Mouse (Mus musculus): ENCODE results near the gene Pcca.
A peak's percentile ranks its signal among the peaks of the same experiment; 100 is the strongest.

Pcca gene

GRCm38 (mm10) chr14:122836221-122836620 is 302.1 kb downstream of the Pcca start:
- DNase-seq (ENCODE audit: low spot score), result no peak

- DNase-seq (ENCODE audit: low spot score), result no peak
Measured at GRCm38 (mm10) chr14:122837018-122837417, 302.9 kb downstream of the Pcca start.

GRCm38 (mm10) chr14:122852506-122853057 is 318.5 kb downstream of the Pcca start:
- no peak for DNase-seq (ENCODE audit: low spot score)

GRCm38 (mm10) chr14:122859792-122860191 is 325.7 kb downstream of the Pcca start:
- DNase-seq (ENCODE audit: low spot score), result no peak

- no peak for DNase-seq (ENCODE audit: low spot score)
Measured at GRCm38 (mm10) chr14:122862623-122863022, 328.5 kb downstream of the Pcca start.

GRCm38 (mm10) chr14:122865462-122866129 is 331.5 kb downstream of the Pcca start:
- no peak for DNase-seq (ENCODE audit: low spot score)

- DNase-seq (ENCODE audit: low spot score), result no peak
Measured at GRCm38 (mm10) chr14:122867531-122868285, 333.6 kb downstream of the Pcca start.

- DNase-seq (ENCODE audit: low spot score), result no peak
Measured at GRCm38 (mm10) chr14:122869831-122870230, 335.7 kb downstream of the Pcca start.

GRCm38 (mm10) chr14:122871841-122872580 is 337.9 kb downstream of the Pcca start:
- no peak for DNase-seq (ENCODE audit: low spot score)

- DNase-seq (ENCODE audit: low spot score), result no peak
Measured at GRCm38 (mm10) chr14:122872612-122873011, 338.5 kb downstream of the Pcca start.

GRCm38 (mm10) chr14:122875056-122875455 is 340.9 kb downstream of the Pcca start:
- DNase-seq (ENCODE audit: low spot score), result no peak

- no peak for DNase-seq (ENCODE audit: low spot score)
Measured at GRCm38 (mm10) chr14:122875636-122876035, 341.5 kb downstream of the Pcca start.

- peak; percentile 73 for DNase-seq (ENCODE audit: low spot score)
Measured at GRCm38 (mm10) chr14:122876163-122876562, 342.0 kb downstream of the Pcca start.

GRCm38 (mm10) chr14:122876723-122877122 is 342.6 kb downstream of the Pcca start:
- no peak for DNase-seq (ENCODE audit: low spot score)

GRCm38 (mm10) chr14:122877787-122878186 is 343.7 kb downstream of the Pcca start:
- DNase-seq (ENCODE audit: low spot score), result no peak

- DNase-seq (ENCODE audit: low spot score), result no peak
Measured at GRCm38 (mm10) chr14:122880291-122880690, 346.2 kb downstream of the Pcca start.

GRCm38 (mm10) chr14:122881699-122882098 is 347.6 kb downstream of the Pcca start:
- DNase-seq (ENCODE audit: low spot score), result no peak

GRCm38 (mm10) chr14:122882201-122882639 is 348.1 kb downstream of the Pcca start:
- DNase-seq (ENCODE audit: low spot score), result no peak

GRCm38 (mm10) chr14:122882795-122883409 is 348.8 kb downstream of the Pcca start:
- no peak for DNase-seq (ENCODE audit: low spot score)

- DNase-seq (ENCODE audit: low spot score), result no peak
Measured at GRCm38 (mm10) chr14:122883410-122883806, 349.3 kb downstream of the Pcca start.

GRCm38 (mm10) chr14:122883821-122884584 is 349.9 kb downstream of the Pcca start:
- no peak for DNase-seq (ENCODE audit: low spot score)
